Mouse (Mus musculus) midbrain, postnatal 0 days (tissue): ENCODE data around the gene Tbcel. TPM values are rescaled to one million over a fixed set of nuclear protein-coding genes. Genes with fewer than 3 reads are reported as not detected.

Experiments
- ATAC-seq: fragments of 200-750 bp; cut with Nextera tagmentation; 2 replicates; pipeline ENCODE4 v1.8.0; 2017; ENCODE audit warnings: moderate number of reproducible peaks, mild to moderate bottlenecking, moderate TSS enrichment, moderate library complexity; ENCODE audit not compliant: low FRiP score
- DNase-seq: peaks from one replicate; pipeline ENCODE4 v3.0.0-alpha.2; 2015; ENCODE audit warnings: low spot score
- H3K27ac ChIP-seq: fragments of 300-500 bp; sonication (generic); 2 replicates; pipeline ENCODE4 v1.5.1; 2014; ENCODE audit warnings: low read depth, mild to moderate bottlenecking, low read length, mixed read lengths
- H3K27me3 ChIP-seq: fragments of 300-500 bp; sonication (generic); 2 replicates; pipeline ENCODE4 v1.6.1; 2014; ENCODE audit warnings: low read length, control low read depth, mixed read lengths; ENCODE audit not compliant: insufficient read depth
- H3K36me3 ChIP-seq: fragments of 300-500 bp; sonication (generic); 2 replicates; pipeline ENCODE4 v1.6.1; 2014; ENCODE audit warnings: low read length, control low read depth, mixed read lengths; ENCODE audit not compliant: insufficient read depth
- H3K4me1 ChIP-seq: fragments of 300-500 bp; sonication (generic); 2 replicates; pipeline ENCODE4 v1.6.1; 2014; ENCODE audit warnings: mild to moderate bottlenecking, control low read depth, antibody characterized with exemption, low read length, mixed read lengths; ENCODE audit not compliant: insufficient read depth
- H3K4me2 ChIP-seq: fragments of 300-500 bp; sonication (generic); 2 replicates; pipeline ENCODE4 v1.6.1; 2014; ENCODE audit warnings: low read depth, mild to moderate bottlenecking, low read length, mixed read lengths; ENCODE audit not compliant: poor library complexity, severe bottlenecking
- H3K4me3 ChIP-seq: fragments of 300-500 bp; sonication (generic); 2 replicates; pipeline ENCODE4 v1.5.1; 2014; ENCODE audit warnings: low read depth, mild to moderate bottlenecking, low read length, moderate library complexity
- H3K9ac ChIP-seq: fragments of 300-500 bp; sonication (generic); replicated peaks from 2 replicates; pipeline ENCODE4 v1.6.1; 2014; ENCODE audit warnings: mild to moderate bottlenecking, low read length, moderate library complexity, mixed read lengths; ENCODE audit not compliant: poor library complexity, severe bottlenecking
- H3K9me3 ChIP-seq: fragments of 300-500 bp; sonication (generic); 2 replicates; pipeline ENCODE4 v1.6.1; 2016; ENCODE audit warnings: low read length, control low read depth
- CTCF ChIP-seq: IDR thresholded peaks from 2 replicates; pipeline ENCODE4 v1.5.1; 2016; ENCODE audit warnings: antibody characterized with exemption, mild to moderate bottlenecking
- WGBS: fragments of 180-500 bp; shearing (Covaris S2); extraction: QIAGEN DNeasy Blood & Tissue Kit; methylation state at CpG from one replicate; pipeline ENCODE4 v1.1.7; 2014; 5-methylcytosine and 5-hydroxymethylcytosine counted together
- polyA plus RNA-seq: library from polyadenylated mRNA; unstranded; fragments of >200 nt; fragmentation: Nextera tagmentation; extraction: Ambion mirVana; gene quantifications from 2 replicates; pipeline ENCODE4 v1.2.1, GENCODE M21; 2015
- total RNA-seq: library from RNA; depleted of rRNA; stranded (reverse); fragments of >200 nt; gene quantifications from 2 replicates; pipeline ENCODE4 v1.2.3, GENCODE M21; 2014

Gene Tbcel
- total and polyA plus RNA-seq, 2 experiments from 2014 or later: 3.0 to 17.2 TPM

GRCm38 (mm10) chr9:42454364-42454763 is 53.2 kb downstream of the Tbcel start:
- Histone ChIP-seq H3K27ac (no peak overlapping the region), H3K4me2 (no peak overlapping the region)
- no peak for TF ChIP-seq CTCF

GRCm38 (mm10) chr9:42449043-42449442 is 58.6 kb downstream of the Tbcel start:
- Histone ChIP-seq H3K27me3 (no peaks in the 10 kb centered on the region), H3K4me1 (no peaks in the 10 kb centered on the region), H3K4me3 (no peak overlapping the region), H3K9me3 (no peaks in the 10 kb centered on the region), H3K36me3 (peaks cover 34% of the 10 kb centered on the region), H3K4me2 (no peak overlapping the region), H3K9ac (no peak overlapping the region), H3K27ac (no peak overlapping the region)
- ATAC-seq (no peak), DNase-seq (no peak)
- WGBS: 91% methylated on average over 6 of the region's 6 CpGs
- TF ChIP-seq CTCF: no peak

More at GRCm38 (mm10) chr9:42454364-42454763, 53.2 kb downstream of the Tbcel start:
- Histone ChIP-seq H3K36me3 (peaks cover 8% of the 10 kb centered on the region), H3K4me3 (no peak overlapping the region), H3K9ac (no peak overlapping the region), H3K4me1 (no peaks in the 10 kb centered on the region), H3K27me3 (no peaks in the 10 kb centered on the region), H3K9me3 (no peaks in the 10 kb centered on the region)
- DNase-seq (no peak), ATAC-seq (no peak)
- 84% methylated on average over 8 of the region's 8 CpGs for WGBS

DNA sequence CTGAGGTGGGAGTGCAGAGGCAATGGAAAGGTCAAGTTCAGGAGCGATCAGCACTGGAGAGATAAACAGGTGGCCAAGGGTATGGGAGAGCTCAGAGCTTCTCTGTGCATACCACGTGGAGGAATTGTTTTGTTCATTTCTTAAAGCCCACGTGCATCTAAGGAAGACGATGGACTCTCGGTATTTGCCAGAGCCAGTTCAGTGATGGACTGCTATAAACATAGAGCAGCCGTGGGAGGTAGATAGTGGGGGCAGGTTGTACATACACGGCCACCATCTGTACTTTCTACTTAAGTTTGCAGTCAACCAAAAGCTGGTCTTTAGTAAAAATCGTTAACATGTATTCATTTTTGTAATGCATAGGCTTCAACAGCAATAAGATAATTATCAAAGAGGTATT is 65.5 kb downstream of the Tbcel start:
- no peak overlapping the region for H3K4me2 ChIP-seq
- WGBS: 96% methylated on average over 8 of the region's 8 CpGs
- H3K9me3 ChIP-seq: no peaks in the 10 kb centered on the region
- H3K27me3 ChIP-seq: no peaks in the 10 kb centered on the region
- no peak overlapping the region for H3K4me3 ChIP-seq
- ATAC-seq (no peak), DNase-seq (no peak)
- TF ChIP-seq CTCF: no peak
- H3K36me3 ChIP-seq: peaks cover 35% of the 10 kb centered on the region
- no peak overlapping the region for H3K9ac ChIP-seq
- no peaks in the 10 kb centered on the region for H3K4me1 ChIP-seq
- H3K27ac ChIP-seq: no peak overlapping the region

DNA sequence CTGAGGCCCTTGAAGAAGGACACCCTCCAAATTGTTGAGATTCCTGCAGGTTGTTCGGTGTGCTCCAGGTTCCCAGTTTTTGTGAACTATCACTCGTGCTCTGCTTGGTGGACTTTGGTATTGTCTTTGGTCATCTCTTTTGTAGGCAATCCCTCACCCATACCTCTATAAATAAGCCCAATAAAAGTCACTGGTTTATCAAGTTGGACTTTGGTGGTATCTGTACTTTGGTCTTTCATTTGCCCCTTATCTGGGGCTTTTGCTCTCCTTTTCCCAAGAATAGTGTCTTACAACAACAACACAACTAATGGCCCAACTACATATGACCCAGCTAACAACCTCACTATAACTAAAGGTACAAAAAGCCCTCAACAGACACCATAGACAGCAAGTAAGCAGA is 66.4 kb downstream of the Tbcel start:
- WGBS: 100% methylated on average over 2 of the region's 2 CpGs
- Histone ChIP-seq H3K9me3 (no peaks in the 10 kb centered on the region), H3K9ac (no peak overlapping the region), H3K4me1 (no peaks in the 10 kb centered on the region), H3K27ac (no peak overlapping the region), H3K27me3 (no peaks in the 10 kb centered on the region), H3K4me2 (no peak overlapping the region), H3K36me3 (peaks cover 44% of the 10 kb centered on the region), H3K4me3 (no peak overlapping the region)
- no peak for TF ChIP-seq CTCF
- ATAC-seq: no peak
- no peak for DNase-seq

GRCm38 (mm10) chr9:42439446-42439845 is 68.2 kb downstream of the Tbcel start:
- Histone ChIP-seq H3K27me3 (no peaks in the 10 kb centered on the region), H3K9me3 (no peaks in the 10 kb centered on the region), H3K4me3 (no peak overlapping the region), H3K4me1 (no peaks in the 10 kb centered on the region), H3K4me2 (no peak overlapping the region), H3K36me3 (peaks cover 34% of the 10 kb centered on the region), H3K27ac (no peak overlapping the region), H3K9ac (no peak overlapping the region)
- WGBS: 36% methylated on average over 4 of the region's 4 CpGs
- peak; percentile 45 for DNase-seq
- no peak for ATAC-seq
- no peak for TF ChIP-seq CTCF

GRCm38 (mm10) chr9:42432155-42432554 is 75.5 kb downstream of the Tbcel start:
- no peaks in the 10 kb centered on the region for H3K4me1 ChIP-seq
- ATAC-seq (no peak), DNase-seq (no peak)
- peak; percentile 55 for TF ChIP-seq CTCF
- no peaks in the 10 kb centered on the region for H3K27me3 ChIP-seq
- H3K36me3 ChIP-seq: peaks cover 40% of the 10 kb centered on the region
- 100% methylated on average over 2 of the region's 2 CpGs for WGBS
- no peak overlapping the region for H3K4me3 ChIP-seq
- H3K27ac ChIP-seq: no peak overlapping the region
- no peak overlapping the region for H3K9ac ChIP-seq
- no peaks in the 10 kb centered on the region for H3K9me3 ChIP-seq
- H3K4me2 ChIP-seq: no peak overlapping the region
